Mouse (Mus musculus): ENCODE results near the gene Nfic. TPM values are rescaled to one million over a fixed set of nuclear protein-coding genes. Genes with fewer than 3 reads are reported as not detected.

Gene Nfic
- polyA plus RNA-seq, 1 experiment from 2014 or later = 106 TPM

DNA sequence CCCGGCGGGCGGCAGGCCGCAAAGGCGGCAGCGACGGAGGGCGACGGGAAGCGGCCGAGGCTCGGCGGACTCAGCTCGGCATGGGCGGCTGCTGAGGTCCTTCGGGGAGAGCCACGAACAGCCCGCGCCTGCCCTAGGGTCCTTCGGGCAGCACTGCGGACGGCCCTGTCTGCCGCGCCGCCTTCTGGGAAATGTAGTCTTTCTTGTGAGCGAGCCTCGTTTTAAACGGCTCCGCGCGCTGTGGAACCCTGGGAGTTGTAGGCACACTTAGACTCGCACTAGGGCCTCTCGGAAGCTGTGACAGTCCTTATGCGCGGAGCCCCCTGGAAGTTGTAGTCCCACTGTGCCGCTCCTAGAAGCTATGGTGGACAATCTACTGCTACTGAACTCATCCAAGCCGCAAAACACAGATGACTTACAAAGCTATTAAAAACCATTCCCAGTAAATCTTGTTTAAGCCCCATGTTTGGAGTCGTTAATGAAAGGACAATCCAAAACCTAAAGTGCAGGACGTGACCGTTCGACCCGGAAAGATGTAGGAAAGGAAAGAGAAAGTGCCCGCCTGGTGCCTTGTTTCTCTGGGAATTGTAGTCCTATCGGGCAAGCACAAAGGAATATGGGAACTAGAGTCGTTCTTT is 40.9 kb upstream of the Nfic start, which contains the start of gene Ncln:
Gene Ncln (minus strand): TSS at position 129 of the 638 bp plus-strand sequence.
- peaks cover 13% of the 10 kb centered on the region for H3K4me1 ChIP-seq (replicated peaks; ENCODE audit: control insufficient read depth, insufficient read depth, low read length)
- peak within 1 kb of the TSS; percentile 80 for H3K27ac ChIP-seq (ENCODE audit: low read length)
- H3K9ac ChIP-seq (ENCODE audit: low read length) = peak within 1 kb of the TSS; percentile 86
- peak; percentile 97 for ATAC-seq (ENCODE audit: low read depth)
- no peaks in the 10 kb centered on the region for H3K27me3 ChIP-seq (ENCODE audit: control insufficient read depth, insufficient read depth, low read depth, low read length)
- peaks cover 19% of the 10 kb centered on the region for H3K36me3 ChIP-seq (ENCODE audit: control insufficient read depth, insufficient read depth, low read length)
- peak within 1 kb of the TSS; percentile 77 for H3K4me3 ChIP-seq (ENCODE audit: low read length)
- peak within 1 kb of the TSS; percentile 96 for H3K4me2 ChIP-seq (ENCODE audit: low read depth, low read length)
- WGBS = under 1% methylated on average over 41 of the region's 45 CpGs
- H3K9me3 ChIP-seq (ENCODE audit: control insufficient read depth, low read length) = no peaks in the 10 kb centered on the region

DNA sequence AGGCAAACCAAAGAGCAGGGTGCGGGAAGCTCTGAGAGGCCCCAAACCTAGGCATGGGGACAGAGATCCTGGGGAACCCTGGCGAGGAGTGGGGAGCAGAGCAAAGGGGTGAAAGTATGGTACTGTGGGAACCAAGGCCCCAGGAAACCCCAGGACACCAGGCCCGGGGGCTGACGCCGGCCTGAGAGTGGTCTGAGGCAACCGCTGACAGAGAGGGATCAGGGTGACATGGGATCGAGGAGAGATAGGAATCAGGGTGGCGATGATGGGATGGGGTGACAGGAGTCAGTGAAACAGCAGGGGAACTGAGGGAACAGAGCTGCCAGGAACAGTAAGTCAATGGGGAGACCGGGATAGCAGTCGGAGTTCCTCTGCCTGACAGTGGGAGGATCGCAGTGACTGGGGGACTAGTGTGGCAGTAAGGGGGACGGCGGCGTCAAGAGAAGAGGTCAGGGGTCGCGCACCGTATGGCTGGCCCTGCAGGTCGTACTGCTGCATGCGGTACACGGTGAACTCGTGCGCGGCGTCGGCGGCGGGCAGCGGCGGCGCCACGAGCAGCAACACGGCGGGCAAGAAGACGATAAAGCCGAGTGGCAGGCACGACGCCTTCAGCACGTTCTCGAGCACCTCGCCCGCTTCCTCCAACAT is 40.3 kb upstream of the Nfic start:
- WGBS = under 1% methylated on average over 41 of the region's 41 CpGs
- Histone ChIP-seq H3K9ac (ENCODE audit: low read length) (peak overlapping the region; percentile 86), H3K36me3 (ENCODE audit: control insufficient read depth, insufficient read depth, low read length) (peaks cover 26% of the 10 kb centered on the region), H3K9me3 (ENCODE audit: control insufficient read depth, low read length) (no peaks in the 10 kb centered on the region), H3K27ac (ENCODE audit: low read length) (0 out of 2 replicates have a peak overlapping the region, but pooled peaks have one; percentile 42), H3K27me3 (ENCODE audit: control insufficient read depth, insufficient read depth, low read depth, low read length) (no peaks in the 10 kb centered on the region), H3K4me3 (ENCODE audit: low read length) (peak overlapping the region; percentile 77), H3K4me2 (ENCODE audit: low read depth, low read length) (peak overlapping the region; percentile 96), H3K4me1 (replicated peaks; ENCODE audit: control insufficient read depth, insufficient read depth, low read length) (peaks cover 13% of the 10 kb centered on the region)
- ATAC-seq (ENCODE audit: low read depth) = peak; percentile 26

DNA sequence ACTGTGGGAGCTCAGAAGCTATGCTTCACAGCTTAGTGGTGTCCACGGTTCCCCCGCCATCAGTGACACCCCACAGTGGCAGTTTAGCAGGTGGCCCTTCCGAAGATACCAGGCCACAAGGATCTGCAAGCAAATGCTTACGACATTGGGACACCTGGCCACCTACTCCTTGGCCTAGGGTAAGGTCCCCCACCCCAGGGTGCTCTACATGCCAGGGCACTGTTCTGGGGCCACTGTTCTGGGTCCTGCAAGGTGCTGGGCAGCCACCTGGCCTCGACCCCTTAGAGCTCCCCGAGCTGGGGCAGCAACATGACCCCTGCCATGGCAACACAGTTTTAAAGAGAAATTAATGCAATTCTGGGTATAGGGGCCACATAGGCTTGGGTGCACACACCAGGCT is 39.7 kb upstream of the Nfic start:
- H3K4me2 ChIP-seq (ENCODE audit: low read depth, low read length) = peak overlapping the region; percentile 96
- ATAC-seq (ENCODE audit: low read depth) = no peak
- H3K9ac ChIP-seq (ENCODE audit: low read length) = peak overlapping the region; percentile 86
- H3K27ac ChIP-seq (ENCODE audit: low read length) = no peak overlapping the region
- 66% methylated on average over 6 of the region's 6 CpGs for WGBS
- H3K4me1 ChIP-seq (replicated peaks; ENCODE audit: control insufficient read depth, insufficient read depth, low read length) = peaks cover 13% of the 10 kb centered on the region
- peak overlapping the region; percentile 77 for H3K4me3 ChIP-seq (ENCODE audit: low read length)
- peaks cover 27% of the 10 kb centered on the region for H3K36me3 ChIP-seq (ENCODE audit: control insufficient read depth, insufficient read depth, low read length)
- no peaks in the 10 kb centered on the region for H3K27me3 ChIP-seq (ENCODE audit: control insufficient read depth, insufficient read depth, low read depth, low read length)
- H3K9me3 ChIP-seq (ENCODE audit: control insufficient read depth, low read length) = no peaks in the 10 kb centered on the region

DNA sequence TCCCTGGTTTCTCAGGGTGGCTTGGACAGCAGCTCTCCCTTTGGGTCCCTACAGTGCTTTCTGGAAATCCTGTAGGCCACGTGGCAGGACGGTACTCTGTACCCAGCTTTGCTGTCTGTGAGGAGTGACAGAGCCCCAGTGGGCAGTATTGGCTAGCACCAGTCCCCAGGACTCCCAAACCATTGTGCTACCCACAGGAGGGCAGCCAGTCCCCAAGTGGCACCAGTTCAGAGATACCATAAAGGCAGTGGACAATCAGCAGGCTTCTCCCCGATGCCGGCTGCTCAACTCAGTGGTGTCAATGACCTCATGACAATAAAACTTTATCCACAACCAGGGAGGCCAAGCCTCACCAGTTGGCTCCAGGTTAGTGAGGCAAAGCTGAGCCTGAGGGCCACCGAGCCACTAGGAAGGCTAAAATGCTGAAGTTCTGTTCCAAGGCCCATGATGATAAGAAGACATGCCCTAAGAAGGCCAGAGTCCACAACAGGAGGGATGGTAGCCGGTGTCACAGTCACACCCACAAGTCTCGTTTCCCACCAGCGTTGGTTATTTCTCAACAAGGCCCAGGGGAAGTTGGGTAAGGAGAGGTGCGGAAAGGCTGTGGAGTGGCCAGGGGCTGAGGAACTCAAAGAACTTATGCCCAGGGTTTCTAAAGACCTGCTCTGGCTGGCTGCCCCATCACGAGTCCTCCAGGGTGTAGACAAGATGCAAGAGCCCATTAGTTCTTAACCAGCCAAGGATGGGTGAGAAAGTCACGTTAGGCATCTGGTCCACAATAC is 39.0 kb upstream of the Nfic start:
- no peak overlapping the region; the same call in 1 of the 2 replicates for H3K4me3 ChIP-seq (ENCODE audit: low read length)
- peaks cover 13% of the 10 kb centered on the region for H3K4me1 ChIP-seq (replicated peaks; ENCODE audit: control insufficient read depth, insufficient read depth, low read length)
- no peak overlapping the region for H3K27ac ChIP-seq (ENCODE audit: low read length)
- peaks cover 33% of the 10 kb centered on the region for H3K36me3 ChIP-seq (ENCODE audit: control insufficient read depth, insufficient read depth, low read length)
- peak overlapping the region; percentile 86 for H3K9ac ChIP-seq (ENCODE audit: low read length)
- H3K27me3 ChIP-seq (ENCODE audit: control insufficient read depth, insufficient read depth, low read depth, low read length) = no peaks in the 10 kb centered on the region
- WGBS = 85% methylated on average over 11 of the region's 11 CpGs
- no peak for ATAC-seq (ENCODE audit: low read depth)
- peak overlapping the region; percentile 96; the same call in 1 of the 2 replicates for H3K4me2 ChIP-seq (ENCODE audit: low read depth, low read length)
- H3K9me3 ChIP-seq (ENCODE audit: control insufficient read depth, low read length) = no peaks in the 10 kb centered on the region

DNA sequence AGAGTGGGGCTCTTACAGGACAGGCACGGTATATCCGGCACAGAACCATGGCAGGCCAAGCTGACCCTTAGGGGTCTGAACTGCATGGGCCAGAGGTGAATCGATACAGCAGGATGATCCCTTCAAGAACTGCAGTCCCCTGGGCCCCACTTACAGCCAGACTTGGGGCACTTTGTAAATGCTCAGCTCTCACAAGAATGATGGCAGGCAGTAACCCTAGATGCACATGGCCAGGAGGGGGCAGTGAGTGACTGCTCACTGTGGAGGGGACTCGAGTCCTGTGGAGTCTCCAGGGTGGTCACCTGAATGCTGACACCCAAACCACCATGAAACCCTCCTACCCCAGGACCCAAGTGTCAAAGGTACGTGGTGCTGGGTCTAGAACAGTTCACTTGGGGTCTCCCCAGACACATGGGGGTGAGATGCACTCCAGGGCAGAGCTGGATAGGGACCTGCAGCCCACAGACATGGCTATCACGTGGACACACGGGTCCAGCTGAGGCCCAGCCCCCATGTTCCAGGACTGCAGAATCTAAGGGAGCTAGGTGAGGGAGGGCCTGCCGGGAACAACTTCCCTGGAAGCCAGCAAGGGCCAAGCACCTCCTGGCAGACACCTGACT is 38.3 kb upstream of the Nfic start:
- H3K4me1 ChIP-seq (replicated peaks; ENCODE audit: control insufficient read depth, insufficient read depth, low read length) = peaks cover 13% of the 10 kb centered on the region

DNA sequence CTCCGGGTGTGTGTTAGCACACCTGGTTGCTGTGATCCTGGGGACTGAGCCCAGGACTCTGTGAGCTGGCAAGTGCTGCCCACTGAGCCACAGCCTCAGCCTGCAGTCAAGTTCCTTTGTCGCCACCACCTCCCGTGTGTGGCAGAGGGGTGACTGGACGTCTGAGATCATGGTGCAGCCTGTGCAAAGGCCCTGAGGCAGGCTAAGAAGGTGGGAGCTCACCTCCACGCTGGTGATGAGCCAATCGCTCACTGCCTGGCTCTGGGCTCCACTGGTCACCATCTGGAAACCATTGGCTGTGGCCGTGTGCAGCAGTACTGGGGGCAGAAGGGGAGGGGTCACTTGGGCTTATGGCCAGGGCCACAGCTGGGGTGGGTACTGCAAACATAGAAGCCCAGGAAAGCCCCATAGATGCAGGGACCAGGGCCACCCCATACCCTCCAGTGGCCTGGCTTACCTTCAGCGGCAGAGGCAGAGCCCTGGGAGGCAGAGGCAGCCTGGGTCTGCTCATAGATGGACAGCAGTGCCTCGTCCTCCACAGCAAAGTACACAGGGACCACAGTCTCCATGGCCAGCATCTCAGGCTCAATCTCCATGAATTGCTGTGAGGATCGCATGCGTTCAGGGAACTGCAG is 37.3 kb upstream of the Nfic start:
- no peak for ATAC-seq (ENCODE audit: low read depth)
- peaks cover 13% of the 10 kb centered on the region for H3K4me1 ChIP-seq (replicated peaks; ENCODE audit: control insufficient read depth, insufficient read depth, low read length)
- no peak overlapping the region for H3K4me3 ChIP-seq (ENCODE audit: low read length)
- no peaks in the 10 kb centered on the region for H3K27me3 ChIP-seq (ENCODE audit: control insufficient read depth, insufficient read depth, low read depth, low read length)
- H3K4me2 ChIP-seq (ENCODE audit: low read depth, low read length) = no peak overlapping the region
- no peak overlapping the region for H3K27ac ChIP-seq (ENCODE audit: low read length)
- H3K36me3 ChIP-seq (ENCODE audit: control insufficient read depth, insufficient read depth, low read length) = peaks cover 42% of the 10 kb centered on the region
- WGBS = 88% methylated on average over 11 of the region's 11 CpGs
- H3K9ac ChIP-seq (ENCODE audit: low read length) = no peak overlapping the region
- no peaks in the 10 kb centered on the region for H3K9me3 ChIP-seq (ENCODE audit: control insufficient read depth, low read length)

More for the DNA sequence above, 38.3 kb upstream of the Nfic start:
- no peak for ATAC-seq (ENCODE audit: low read depth)
- H3K4me2 ChIP-seq (ENCODE audit: low read depth, low read length) = no peak overlapping the region
- H3K27ac ChIP-seq (ENCODE audit: low read length) = no peak overlapping the region
- H3K36me3 ChIP-seq (ENCODE audit: control insufficient read depth, insufficient read depth, low read length) = peaks cover 39% of the 10 kb centered on the region
- no peak overlapping the region; the same call in 1 of the 2 replicates for H3K9ac ChIP-seq (ENCODE audit: low read length)
- no peak overlapping the region for H3K4me3 ChIP-seq (ENCODE audit: low read length)
- WGBS = 77% methylated on average over 8 of the region's 8 CpGs
- no peaks in the 10 kb centered on the region for H3K9me3 ChIP-seq (ENCODE audit: control insufficient read depth, low read length)
- no peaks in the 10 kb centered on the region for H3K27me3 ChIP-seq (ENCODE audit: control insufficient read depth, insufficient read depth, low read depth, low read length)

DNA sequence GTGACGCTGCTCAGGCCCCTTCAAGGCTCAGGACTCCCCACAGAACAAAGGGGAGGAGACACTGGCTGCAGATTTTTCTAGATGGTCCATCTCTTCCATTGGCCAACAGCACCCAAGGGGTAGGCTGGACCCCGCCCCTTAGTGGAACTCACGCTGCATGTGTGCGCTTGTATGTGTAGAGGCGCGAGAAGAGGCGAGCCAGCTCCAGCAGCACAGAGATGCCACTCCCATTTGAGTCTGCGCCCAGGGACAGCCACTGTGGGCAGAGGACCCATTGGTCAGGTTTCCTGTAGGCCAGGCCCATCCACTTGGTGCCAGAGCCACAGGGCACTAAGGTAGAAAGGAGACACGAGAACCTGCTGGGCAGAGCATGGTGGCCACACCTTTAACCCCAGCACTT is 35.6 kb upstream of the Nfic start:
- Histone ChIP-seq H3K36me3 (ENCODE audit: control insufficient read depth, insufficient read depth, low read length) (peaks cover 56% of the 10 kb centered on the region), H3K27me3 (ENCODE audit: control insufficient read depth, insufficient read depth, low read depth, low read length) (no peaks in the 10 kb centered on the region)

DNA sequence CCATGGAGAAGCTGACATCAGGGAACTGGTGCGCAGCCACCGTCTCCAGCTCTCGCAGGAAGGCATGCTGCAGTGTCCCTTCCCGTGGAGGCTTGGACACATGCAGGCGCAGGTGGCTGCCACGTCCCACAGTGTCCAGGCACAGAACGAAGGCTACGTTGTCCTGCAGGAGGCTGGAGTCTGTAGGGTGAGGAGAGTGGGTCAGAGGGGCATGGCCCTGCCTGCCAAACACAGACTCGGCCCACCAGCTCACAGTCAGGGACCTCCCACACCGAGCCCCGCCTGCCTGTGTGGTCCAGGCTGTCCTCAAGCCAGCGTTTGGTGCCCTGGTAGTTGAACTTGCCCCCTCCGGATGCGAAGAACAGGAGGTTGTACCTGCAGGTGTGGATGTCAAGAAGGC is 34.5 kb upstream of the Nfic start:
- Histone ChIP-seq H3K4me2 (ENCODE audit: low read depth, low read length) (no peak overlapping the region), H3K27ac (ENCODE audit: low read length) (no peak overlapping the region), H3K36me3 (ENCODE audit: control insufficient read depth, insufficient read depth, low read length) (peaks cover 56% of the 10 kb centered on the region), H3K9ac (ENCODE audit: low read length) (no peak overlapping the region), H3K27me3 (ENCODE audit: control insufficient read depth, insufficient read depth, low read depth, low read length) (no peaks in the 10 kb centered on the region), H3K9me3 (ENCODE audit: control insufficient read depth, low read length) (no peaks in the 10 kb centered on the region), H3K4me3 (ENCODE audit: low read length) (no peak overlapping the region), H3K4me1 (replicated peaks; ENCODE audit: control insufficient read depth, insufficient read depth, low read length) (peaks cover 8% of the 10 kb centered on the region)
- 76% methylated on average over 14 of the region's 14 CpGs for WGBS
- ATAC-seq (ENCODE audit: low read depth) = no peak

More for the DNA sequence above, 35.6 kb upstream of the Nfic start:
- Histone ChIP-seq H3K27ac (ENCODE audit: low read length) (no peak overlapping the region), H3K4me2 (ENCODE audit: low read depth, low read length) (no peak overlapping the region), H3K9ac (ENCODE audit: low read length) (no peak overlapping the region), H3K4me3 (ENCODE audit: low read length) (no peak overlapping the region), H3K4me1 (replicated peaks; ENCODE audit: control insufficient read depth, insufficient read depth, low read length) (peaks cover 13% of the 10 kb centered on the region), H3K9me3 (ENCODE audit: control insufficient read depth, low read length) (no peaks in the 10 kb centered on the region)
- 90% methylated on average over 9 of the region's 9 CpGs for WGBS
- ATAC-seq (ENCODE audit: low read depth) = no peak
